Mouse (Mus musculus): ENCODE measurements at regions not wholly inside any gene's neighbourhood (a gene's known extent, or its start where the extent isn't known, plus 50 kb on each side); places are given as distances from the start of the nearest gene placed in this dataset.
A peak's percentile ranks its signal among the peaks of the same experiment; 100 is the strongest.

GRCm38 (mm10) chr13:5444759-5445478, 416.4 kb upstream of the Klf6 start:
- Histone ChIP-seq H3K27ac (no peak overlapping the region), H3K4me3 (no peak overlapping the region)
- TF ChIP-seq CTCF (conservative IDR thresholded peaks at IDR 0.05): no peak
- DNase-seq (ENCODE audit: low spot score in 2 of 2): no peak

DNA sequence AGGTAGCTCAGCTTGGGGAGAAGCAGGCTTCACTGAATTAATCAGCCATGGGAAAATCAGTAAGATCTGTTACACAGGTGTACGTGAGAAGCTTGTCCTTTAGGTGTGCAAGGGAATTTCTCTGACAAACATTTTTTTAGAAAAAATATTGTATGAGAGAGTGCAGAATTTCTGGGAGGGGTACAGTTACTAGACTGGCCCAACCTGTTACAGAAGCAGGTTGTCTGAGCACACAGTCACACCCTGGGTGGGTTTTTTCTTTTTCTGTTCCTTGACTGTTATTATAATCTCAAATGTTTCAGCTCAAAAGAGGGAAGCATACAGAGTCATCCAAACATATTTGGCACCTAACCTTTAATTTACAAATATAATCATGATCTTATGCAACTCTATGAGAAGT, 412.7 kb upstream of the Klf6 start:
- no peak for TF ChIP-seq CTCF (conservative IDR thresholded peaks at IDR 0.05)
- no peak for DNase-seq (ENCODE audit: low spot score in 2 of 2)
- no peak overlapping the region for H3K4me3 ChIP-seq
- H3K27ac ChIP-seq: no peak overlapping the region

- no peak for TF ChIP-seq CTCF (conservative IDR thresholded peaks at IDR 0.05)
- no peak overlapping the region for H3K4me3 ChIP-seq
- no peak for DNase-seq (ENCODE audit: low spot score in 2 of 2)
- no peak overlapping the region for H3K27ac ChIP-seq
These were observed 380.5 kb upstream of the Klf6 start for GRCm38 (mm10) chr13:5480779-5481178.

- H3K4me3 ChIP-seq: no peak overlapping the region
- peak overlapping the region; percentile 49; the same call in 1 of the 2 replicates for H3K27ac ChIP-seq
- no peak for TF ChIP-seq CTCF (conservative IDR thresholded peaks at IDR 0.05)
- peak; percentile 28 to 53 for DNase-seq (ENCODE audit: low spot score in 2 of 2)
These were observed 369.0 kb upstream of the Klf6 start for GRCm38 (mm10) chr13:5492266-5492665.

DNA sequence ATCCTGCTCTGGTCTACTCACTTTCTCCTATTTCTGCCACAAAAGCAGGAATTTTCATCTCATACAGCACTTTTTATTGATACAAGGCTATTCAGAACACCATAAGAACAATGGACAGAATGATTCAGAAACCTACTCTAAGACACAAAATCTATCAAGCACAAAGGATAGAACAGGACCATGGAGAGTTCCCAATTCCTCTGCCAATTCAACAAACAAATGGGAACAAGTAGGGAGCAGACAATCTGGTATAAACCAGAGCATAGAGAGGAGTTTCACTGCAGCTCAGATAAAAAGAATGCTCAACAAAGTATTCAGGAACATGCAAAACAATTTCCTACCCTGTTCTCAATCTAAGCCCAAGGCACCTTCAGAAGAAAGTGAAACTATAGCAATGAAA, 363.7 kb upstream of the Klf6 start:
- TF ChIP-seq CTCF (conservative IDR thresholded peaks at IDR 0.05): no peak
- DNase-seq (ENCODE audit: low spot score in 2 of 2): peak in 1 of 2 experiments; percentile 10

DNA sequence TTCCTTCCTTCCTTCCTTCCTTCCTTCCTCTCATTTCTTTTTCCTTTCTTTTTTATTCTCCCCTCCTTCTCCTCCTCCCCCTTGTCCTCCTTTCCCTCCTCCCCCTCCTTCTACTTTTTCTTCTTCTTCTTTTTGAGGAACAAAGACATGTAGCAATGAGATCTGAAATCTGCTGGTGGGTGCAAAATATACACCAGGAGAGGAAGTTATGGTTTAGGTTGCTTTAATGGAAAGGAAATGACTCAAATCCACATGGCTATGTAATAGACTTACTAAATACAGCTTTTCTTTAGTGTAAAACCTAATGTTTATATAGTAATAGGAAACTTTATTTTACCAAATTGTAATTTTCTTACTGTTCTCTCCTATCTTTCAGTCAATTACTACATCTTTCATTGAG, 349.5 kb upstream of the Klf6 start:
- H3K27ac ChIP-seq: no peak overlapping the region
- DNase-seq (ENCODE audit: low spot score in 2 of 2): no peak
- TF ChIP-seq CTCF (conservative IDR thresholded peaks at IDR 0.05): no peak
- no peak overlapping the region for H3K4me3 ChIP-seq

More for the DNA sequence above, 363.7 kb upstream of the Klf6 start:
- H3K4me3 ChIP-seq: no peak overlapping the region
- H3K27ac ChIP-seq: no peak overlapping the region

DNA sequence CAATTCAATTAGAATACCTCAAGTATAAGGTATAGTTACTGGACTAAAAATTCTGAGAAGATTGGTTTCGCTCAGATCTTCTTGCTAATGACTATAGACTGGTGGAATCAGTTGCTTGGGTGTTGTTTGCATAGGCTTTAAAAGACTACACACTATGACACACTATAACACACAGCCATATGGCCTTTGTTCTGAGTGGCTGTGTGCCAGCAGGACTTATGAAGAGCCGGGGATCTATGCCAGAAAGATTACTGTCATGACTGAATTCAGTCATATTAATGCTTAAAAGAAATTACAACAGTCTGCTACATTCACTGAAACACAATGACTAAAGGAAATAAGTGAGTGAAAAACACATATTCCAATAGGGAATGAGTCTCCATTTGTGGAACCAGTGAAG, 345.7 kb upstream of the Klf6 start:
- no peak for TF ChIP-seq CTCF (conservative IDR thresholded peaks at IDR 0.05)
- peak in 1 of 2 experiments; percentile 25 for DNase-seq (ENCODE audit: low spot score in 2 of 2)
- no peak overlapping the region for H3K27ac ChIP-seq

GRCm38 (mm10) chr13:5516088-5516487, 345.2 kb upstream of the Klf6 start:
- Histone ChIP-seq H3K4me3 (no peak overlapping the region), H3K27ac (no peak overlapping the region)
- DNase-seq (ENCODE audit: low spot score in 2 of 2): no peak
- no peak for TF ChIP-seq CTCF (conservative IDR thresholded peaks at IDR 0.05)

More for the DNA sequence above, 345.7 kb upstream of the Klf6 start:
- no peak overlapping the region for H3K4me3 ChIP-seq

- no peak for TF ChIP-seq CTCF (conservative IDR thresholded peaks at IDR 0.05)
- DNase-seq (ENCODE audit: low spot score in 2 of 2): no peak
- Histone ChIP-seq H3K4me3 (no peak overlapping the region), H3K27ac (no peak overlapping the region)
These were observed 342.1 kb upstream of the Klf6 start for GRCm38 (mm10) chr13:5519181-5519580.

DNA sequence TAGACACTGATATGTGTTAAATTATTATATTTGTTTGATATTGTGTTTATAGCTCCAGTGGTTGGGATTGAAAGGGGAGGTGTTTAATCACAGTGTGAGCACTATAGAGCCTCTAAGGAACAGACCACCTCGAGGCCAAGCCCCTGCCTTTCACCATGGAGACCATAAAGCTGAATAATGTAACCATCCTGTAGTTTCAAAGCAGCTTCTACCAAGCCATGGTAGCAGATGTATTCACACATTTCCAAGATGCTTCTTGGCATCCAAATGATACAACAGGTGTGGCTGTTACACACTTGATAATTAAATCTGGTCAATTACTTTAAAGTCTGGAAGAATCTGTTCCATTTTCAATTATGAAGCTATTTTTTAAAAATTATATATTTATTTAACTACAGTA, 341.7 kb upstream of the Klf6 start:
- DNase-seq (ENCODE audit: low spot score in 2 of 2): peak in 1 of 2 experiments; percentile 9
- no peak for TF ChIP-seq CTCF (conservative IDR thresholded peaks at IDR 0.05)
- H3K4me3 ChIP-seq: no peak overlapping the region
- no peak overlapping the region for H3K27ac ChIP-seq

- no peak for DNase-seq (ENCODE audit: low spot score in 2 of 2)
- no peak for TF ChIP-seq CTCF (conservative IDR thresholded peaks at IDR 0.05)
- Histone ChIP-seq H3K27ac (no peak overlapping the region), H3K4me3 (no peak overlapping the region)
These were observed 333.9 kb upstream of the Klf6 start for GRCm38 (mm10) chr13:5527400-5527799.

GRCm38 (mm10) chr13:5540321-5540720, 321.0 kb upstream of the Klf6 start:
- Histone ChIP-seq H3K27ac (no peak overlapping the region), H3K4me3 (no peak overlapping the region)
- DNase-seq (ENCODE audit: low spot score in 2 of 2): peak in 1 of 2 experiments; percentile 26
- TF ChIP-seq CTCF (conservative IDR thresholded peaks at IDR 0.05): no peak

DNA sequence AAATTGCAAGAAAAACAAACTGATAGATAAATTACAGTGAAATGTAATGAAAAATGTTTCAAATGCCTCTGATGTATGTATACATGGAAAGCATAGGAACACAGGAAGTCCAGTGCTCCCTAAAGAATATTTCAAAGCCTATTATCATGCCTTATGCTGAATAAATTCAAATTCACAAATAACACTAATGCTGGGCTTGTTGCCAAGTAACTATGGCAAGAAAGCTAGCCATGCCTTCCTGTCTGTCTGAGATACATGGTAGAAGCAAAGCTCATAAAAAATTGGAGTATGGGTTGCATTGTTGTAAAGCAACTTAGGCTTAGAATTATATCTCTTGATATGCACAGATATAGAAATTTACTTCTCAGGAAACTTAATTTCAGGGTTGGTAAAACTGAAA, 315.8 kb upstream of the Klf6 start:
- no peak for TF ChIP-seq CTCF (conservative IDR thresholded peaks at IDR 0.05)
- Histone ChIP-seq H3K27ac (no peak overlapping the region), H3K4me3 (no peak overlapping the region)
- DNase-seq (ENCODE audit: low spot score in 2 of 2): no peak

GRCm38 (mm10) chr13:5546011-5546410, 315.3 kb upstream of the Klf6 start:
- no peak for DNase-seq (ENCODE audit: low spot score in 2 of 2)
- H3K4me3 ChIP-seq: no peak overlapping the region
- no peak for TF ChIP-seq CTCF (conservative IDR thresholded peaks at IDR 0.05)
- no peak overlapping the region for H3K27ac ChIP-seq

All from layer of hippocampus, adult 2 months (tissue).